Mouse (Mus musculus): Measurements from ENCODE around the gene Nudt15. TPM values are rescaled to one million over a fixed set of nuclear protein-coding genes. Genes with fewer than 3 reads are reported as not detected.

Nudt15 gene
- polyA plus RNA-seq, 1 experiment = 2.4 TPM

DNA sequence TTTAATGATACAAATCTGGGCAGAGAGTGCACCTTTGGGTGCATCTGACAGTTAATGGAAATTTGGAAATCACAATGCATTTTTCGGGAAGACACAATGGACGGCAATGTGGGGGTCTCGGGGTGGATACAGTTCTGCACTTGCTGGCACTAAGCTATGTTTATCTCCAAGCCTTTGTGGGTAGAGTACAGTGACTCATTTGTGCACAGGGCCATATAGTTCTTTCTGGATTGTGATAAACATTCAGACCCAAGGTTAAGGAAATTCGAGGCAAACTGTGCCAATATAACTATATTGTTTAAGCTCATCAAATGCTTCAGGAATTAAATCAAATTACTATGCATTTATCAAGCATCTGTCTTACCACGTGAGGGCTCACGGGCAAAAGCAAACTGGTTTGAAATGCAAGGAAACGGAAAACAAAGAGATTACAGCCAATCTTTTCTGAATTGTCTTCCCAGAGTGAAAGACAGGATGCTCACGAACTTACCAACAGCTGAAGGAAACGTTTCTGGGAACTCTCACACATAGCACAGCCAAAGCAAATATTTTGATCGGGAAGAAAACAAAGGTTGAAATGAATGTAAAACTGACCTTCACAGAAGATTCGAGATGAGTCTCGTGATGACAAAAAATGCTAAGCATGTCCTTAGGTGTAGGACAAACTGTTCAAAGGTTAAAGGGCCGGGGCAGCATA, 44.7 kb downstream of the Nudt15 start:
- Histone ChIP-seq H3K4me1 (ENCODE audit: control insufficient read depth, insufficient read depth, low read length) (no peaks in the 10 kb centered on the region), H3K27ac (ENCODE audit: control insufficient read depth, insufficient read depth, low read depth, low read length, poor library complexity) (no peak overlapping the region), H3K4me3 (replicated peaks; ENCODE audit: control insufficient read depth, low read depth, low read length) (no peak overlapping the region)
- WGBS = 59% methylated on average over 13 of the region's 13 CpGs
- TF ChIP-seq CTCF (IDR thresholded peaks at IDR 0.05; ENCODE audit: control insufficient read depth, insufficient read depth, low read length) (no peak), POLR2A (IDR thresholded peaks at IDR 0.05; ENCODE audit: borderline replicate concordance, control insufficient read depth, low read depth, low read length) (no peak)

DNA sequence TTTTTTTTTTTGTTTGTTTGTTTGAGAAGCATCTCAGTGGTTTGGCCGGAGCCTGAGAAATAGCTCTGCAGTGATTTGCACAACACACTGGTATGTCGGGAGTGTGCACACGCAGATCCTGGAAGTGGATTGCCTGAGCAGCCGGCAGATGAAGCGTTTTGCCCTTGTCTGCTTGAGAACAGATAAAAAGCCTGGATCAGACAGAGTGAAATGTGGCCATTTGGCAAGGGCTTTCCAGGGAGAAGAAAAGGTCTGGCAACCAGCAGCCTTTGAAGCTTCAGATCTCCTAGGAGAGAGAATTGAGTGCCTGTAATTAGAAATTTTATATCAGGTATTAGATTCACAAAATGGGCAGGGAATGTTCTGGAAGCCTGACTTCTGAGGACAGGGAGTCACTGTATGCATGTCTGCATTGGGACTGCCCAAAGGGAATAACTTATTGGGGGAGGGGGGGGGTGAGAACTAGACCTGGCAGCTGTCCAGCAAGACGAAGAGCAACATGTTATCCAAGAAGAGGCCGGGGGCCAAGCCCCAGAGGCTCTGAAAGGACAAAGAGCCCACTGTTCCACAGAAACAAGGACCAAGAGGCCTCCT, 45.4 kb downstream of the Nudt15 start:
- no peak overlapping the region for H3K27ac ChIP-seq (ENCODE audit: control insufficient read depth, insufficient read depth, low read depth, low read length, poor library complexity)
- no peaks in the 10 kb centered on the region for H3K4me1 ChIP-seq (ENCODE audit: control insufficient read depth, insufficient read depth, low read length)
- TF ChIP-seq POLR2A (IDR thresholded peaks at IDR 0.05; ENCODE audit: borderline replicate concordance, control insufficient read depth, low read depth, low read length) (no peak), CTCF (IDR thresholded peaks at IDR 0.05; ENCODE audit: control insufficient read depth, insufficient read depth, low read length) (no peak)
- H3K4me3 ChIP-seq (replicated peaks; ENCODE audit: control insufficient read depth, low read depth, low read length) = no peak overlapping the region
- 61% methylated on average over 7 of the region's 7 CpGs for WGBS

DNA sequence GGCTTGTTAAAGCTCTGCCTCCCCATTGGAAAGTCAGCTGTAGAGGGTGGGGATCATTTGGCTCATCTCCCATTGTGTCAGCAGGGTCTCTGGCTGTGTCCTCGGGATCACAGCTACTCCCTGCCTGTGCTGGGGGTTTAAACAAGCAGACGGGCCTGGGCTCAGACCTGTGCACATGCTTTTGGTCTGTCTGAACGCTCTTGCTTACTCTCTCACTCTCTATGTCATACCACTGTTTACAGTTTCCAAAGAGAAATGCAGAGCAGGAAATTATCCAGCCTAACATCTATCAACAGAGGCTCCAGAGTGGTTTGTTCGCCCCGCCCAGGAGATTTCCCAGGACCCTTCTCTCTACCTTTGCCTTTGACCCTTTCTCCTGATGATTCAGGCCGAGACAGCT, 46.3 kb downstream of the Nudt15 start:
- TF ChIP-seq POLR2A (IDR thresholded peaks at IDR 0.05; ENCODE audit: borderline replicate concordance, control insufficient read depth, low read depth, low read length) (no peak), CTCF (IDR thresholded peaks at IDR 0.05; ENCODE audit: control insufficient read depth, insufficient read depth, low read length) (no peak)
- H3K27ac ChIP-seq (ENCODE audit: control insufficient read depth, insufficient read depth, low read depth, low read length, poor library complexity) = no peak overlapping the region
- H3K4me3 ChIP-seq (replicated peaks; ENCODE audit: control insufficient read depth, low read depth, low read length) = no peak overlapping the region
- H3K4me1 ChIP-seq (ENCODE audit: control insufficient read depth, insufficient read depth, low read length) = no peaks in the 10 kb centered on the region
- WGBS = 78% methylated on average over 6 of the region's 6 CpGs

DNA sequence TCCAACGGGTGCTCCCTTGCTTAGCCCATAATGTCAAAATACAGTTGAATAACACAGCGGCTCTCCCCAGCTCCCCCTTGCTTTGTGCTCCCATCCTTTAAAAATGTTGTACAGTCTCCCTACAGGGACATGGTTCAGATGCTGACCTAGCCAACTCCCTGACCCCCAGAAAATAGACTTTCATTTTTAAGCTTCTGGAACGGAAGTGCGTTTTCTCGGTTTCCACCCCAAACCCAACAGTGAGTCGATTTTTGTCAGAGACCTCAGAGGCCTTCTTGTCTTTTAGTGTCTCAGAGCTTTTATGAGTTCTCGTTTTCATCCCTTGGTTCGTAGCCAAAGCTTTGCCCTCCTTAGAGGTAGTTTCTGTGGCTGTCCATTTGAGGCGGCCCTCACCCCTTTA, 46.8 kb downstream of the Nudt15 start:
- no peak overlapping the region for H3K27ac ChIP-seq (ENCODE audit: control insufficient read depth, insufficient read depth, low read depth, low read length, poor library complexity)

DNA sequence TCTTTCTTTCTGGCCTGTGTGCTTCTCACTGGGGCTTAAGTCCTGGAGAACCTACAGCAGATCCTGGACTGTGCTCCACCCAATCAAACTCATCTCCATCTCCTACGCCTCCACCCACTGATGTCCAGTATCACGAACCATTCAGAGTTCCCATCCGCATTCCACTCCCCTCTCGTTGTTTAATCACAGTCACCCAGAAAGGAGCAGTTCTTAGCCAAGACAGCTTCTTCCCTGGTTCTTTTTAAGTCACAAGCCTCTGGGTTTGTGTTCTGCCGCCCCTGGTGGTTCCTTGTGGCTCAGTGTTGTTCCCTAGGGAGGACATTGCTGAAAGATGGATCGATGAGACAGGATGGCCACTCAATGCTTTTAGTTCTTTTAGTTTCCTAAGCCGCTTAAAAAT, 52.3 kb downstream of the Nudt15 start:
- TF ChIP-seq POLR2A (IDR thresholded peaks at IDR 0.05; ENCODE audit: borderline replicate concordance, control insufficient read depth, low read depth, low read length) = no peak
- TF ChIP-seq CTCF (IDR thresholded peaks at IDR 0.05; ENCODE audit: control insufficient read depth, insufficient read depth, low read length) = no peak
- H3K4me3 ChIP-seq (replicated peaks; ENCODE audit: control insufficient read depth, low read depth, low read length) = no peak overlapping the region
- 76% methylated on average over 7 of the region's 7 CpGs for WGBS

More for the DNA sequence above, 46.8 kb downstream of the Nudt15 start:
- Histone ChIP-seq H3K4me3 (replicated peaks; ENCODE audit: control insufficient read depth, low read depth, low read length) (no peak overlapping the region), H3K4me1 (ENCODE audit: control insufficient read depth, insufficient read depth, low read length) (no peaks in the 10 kb centered on the region)
- WGBS = 84% methylated on average over 9 of the region's 9 CpGs
- TF ChIP-seq POLR2A (IDR thresholded peaks at IDR 0.05; ENCODE audit: borderline replicate concordance, control insufficient read depth, low read depth, low read length) (no peak), CTCF (IDR thresholded peaks at IDR 0.05; ENCODE audit: control insufficient read depth, insufficient read depth, low read length) (no peak)

DNA sequence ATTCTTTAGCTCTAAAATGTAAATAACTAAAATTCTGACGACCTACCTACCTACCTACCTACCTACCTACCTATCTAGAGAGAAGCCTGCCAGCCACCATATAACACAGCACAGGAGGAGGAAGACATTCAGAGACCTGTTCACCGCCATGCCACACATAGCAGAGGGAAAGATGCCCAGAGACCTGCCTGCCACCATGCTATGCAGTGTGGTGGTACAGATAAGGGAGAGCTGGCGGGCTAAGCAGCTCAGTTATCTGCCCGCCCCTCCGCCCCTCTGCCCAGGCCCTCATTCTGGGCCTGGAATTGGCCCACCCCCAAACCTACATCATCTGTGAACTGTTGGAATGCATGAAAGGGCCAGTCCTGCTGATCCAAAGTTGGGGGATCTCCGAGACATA, 53.9 kb downstream of the Nudt15 start:
- no peak for TF ChIP-seq CTCF (IDR thresholded peaks at IDR 0.05; ENCODE audit: control insufficient read depth, insufficient read depth, low read length)
- TF ChIP-seq POLR2A (IDR thresholded peaks at IDR 0.05; ENCODE audit: borderline replicate concordance, control insufficient read depth, low read depth, low read length) = no peak
- H3K4me3 ChIP-seq (replicated peaks; ENCODE audit: control insufficient read depth, low read depth, low read length) = no peak overlapping the region
- WGBS = 62% methylated on average over 6 of the region's 6 CpGs
- no peaks in the 10 kb centered on the region for H3K4me1 ChIP-seq (ENCODE audit: control insufficient read depth, insufficient read depth, low read length)
- no peak overlapping the region for H3K27ac ChIP-seq (ENCODE audit: control insufficient read depth, insufficient read depth, low read depth, low read length, poor library complexity)

More for the DNA sequence above, 52.3 kb downstream of the Nudt15 start:
- Histone ChIP-seq H3K4me1 (ENCODE audit: control insufficient read depth, insufficient read depth, low read length) (no peaks in the 10 kb centered on the region), H3K27ac (ENCODE audit: control insufficient read depth, insufficient read depth, low read depth, low read length, poor library complexity) (no peak overlapping the region)

DNA sequence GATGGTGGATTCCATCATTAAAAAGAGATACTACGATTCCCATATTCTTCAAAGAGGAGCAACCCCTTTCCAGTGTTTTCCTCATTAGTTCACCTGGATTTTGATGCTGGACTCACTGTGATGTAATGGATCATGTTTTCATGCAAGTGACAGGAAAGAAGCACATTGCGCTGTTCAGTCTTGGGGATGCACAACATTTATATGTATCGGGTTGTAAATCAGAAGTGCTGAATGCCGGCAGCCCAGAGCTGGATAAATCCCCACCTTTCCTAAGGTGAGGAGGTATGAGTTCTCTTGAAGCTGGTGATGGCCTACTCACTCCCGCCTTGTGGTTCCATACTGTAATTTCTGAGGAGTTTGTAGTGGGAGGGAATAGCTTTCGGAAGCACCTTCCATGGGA, 54.7 kb downstream of the Nudt15 start:
- H3K27ac ChIP-seq (ENCODE audit: control insufficient read depth, insufficient read depth, low read depth, low read length, poor library complexity) = no peak overlapping the region
- H3K4me1 ChIP-seq (ENCODE audit: control insufficient read depth, insufficient read depth, low read length) = no peaks in the 10 kb centered on the region
- no peak for TF ChIP-seq POLR2A (IDR thresholded peaks at IDR 0.05; ENCODE audit: borderline replicate concordance, control insufficient read depth, low read depth, low read length)
- no peak for TF ChIP-seq CTCF (IDR thresholded peaks at IDR 0.05; ENCODE audit: control insufficient read depth, insufficient read depth, low read length)
- H3K4me3 ChIP-seq (replicated peaks; ENCODE audit: control insufficient read depth, low read depth, low read length) = no peak overlapping the region
- 89% methylated on average over 6 of the region's 6 CpGs for WGBS

DNA sequence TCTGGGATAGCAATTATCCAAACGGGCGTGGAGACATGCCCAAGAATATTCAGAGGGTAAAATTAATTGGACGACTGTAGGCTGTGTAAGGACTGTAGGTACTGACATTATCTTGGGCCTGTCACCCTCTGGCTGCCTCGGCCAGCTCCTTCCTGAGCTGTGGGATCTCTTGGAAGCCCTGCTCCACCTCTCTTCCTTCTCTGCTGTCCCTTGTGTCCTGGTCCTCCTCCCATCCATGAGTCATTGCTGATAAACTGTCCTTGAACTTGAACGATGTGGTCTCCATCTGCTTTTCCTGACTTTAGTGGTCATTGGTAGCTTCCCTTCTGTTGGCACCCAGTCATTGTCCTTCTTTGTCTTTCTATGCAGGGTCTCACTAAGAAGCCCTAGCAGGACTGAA, 61.4 kb downstream of the Nudt15 start:
- TF ChIP-seq CTCF (IDR thresholded peaks at IDR 0.05; ENCODE audit: control insufficient read depth, insufficient read depth, low read length) (no peak), POLR2A (IDR thresholded peaks at IDR 0.05; ENCODE audit: borderline replicate concordance, control insufficient read depth, low read depth, low read length) (no peak)
- no peaks in the 10 kb centered on the region for H3K4me1 ChIP-seq (ENCODE audit: control insufficient read depth, insufficient read depth, low read length)
- no peak overlapping the region for H3K4me3 ChIP-seq (replicated peaks; ENCODE audit: control insufficient read depth, low read depth, low read length)
- 80% methylated on average over 5 of the region's 5 CpGs for WGBS
- H3K27ac ChIP-seq (ENCODE audit: control insufficient read depth, insufficient read depth, low read depth, low read length, poor library complexity) = no peak overlapping the region

All from bone marrow, adult 2 months (tissue).